ENCODE assay signal across 28 mouse cellular contexts in the genomic region with DNA sequence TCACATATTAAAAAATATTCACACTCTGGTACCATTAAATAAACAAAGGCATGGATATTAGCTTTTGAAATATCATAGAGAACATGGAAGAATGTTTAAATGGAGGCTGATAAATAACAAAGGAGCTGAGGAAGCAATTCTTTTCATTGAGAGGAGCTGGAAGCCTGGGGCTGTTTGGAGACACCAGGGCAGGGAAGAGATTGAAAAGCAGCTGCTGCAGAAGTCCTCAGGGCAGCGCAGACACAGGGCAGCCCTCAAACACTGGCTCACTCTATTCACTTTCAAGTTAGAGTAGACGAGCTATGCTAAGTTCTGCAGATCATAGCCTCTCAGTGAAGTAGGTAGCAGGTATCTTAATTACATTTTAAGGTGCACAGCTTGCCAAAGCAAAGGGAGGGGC.
DNase-seq lines count a peak whose midpoint lies in the region; ATAC-seq and TF ChIP-seq lines count a peak whose summit lies in the region.
"Had no signal": no experiment of that assay in that cellular context is flagged by ENCODE, and none has a peak within 500 bp of the region (broad histone marks: within the 10 kb centered on the region; RNA-seq: fewer than 3 reads in every experiment).

No protein-coding gene starts in this region.

- H3K9ac ChIP-seq in forebrain, embryonic 15.5 days (replicated peaks): no peak overlapping the region
- no peak overlapping the region for H3K9ac ChIP-seq in midbrain, embryonic 14.5 days (replicated peaks; ENCODE audit: low read length)
- no peak overlapping the region for H3K9ac ChIP-seq in forebrain, postnatal 0 days
- H3K9ac ChIP-seq: embryonic facial prominence, embryonic 12.5 days; embryonic facial prominence, embryonic 15.5 days; heart, embryonic 13.5 days; hindbrain, embryonic 14.5 days had no signal

- WGBS in forebrain, embryonic 15.5 days: 29% methylated on average over 2 of the region's 2 CpGs
- WGBS in forebrain, embryonic 10.5 days: 48% methylated on average over 2 of the region's 2 CpGs
- WGBS in midbrain, embryonic 14.5 days: 45% methylated on average over 2 of the region's 2 CpGs
- WGBS in midbrain, embryonic 10.5 days: 71% methylated on average over 2 of the region's 2 CpGs
- WGBS in forebrain, postnatal 0 days: 34% methylated on average over 2 of the region's 2 CpGs

- H3K36me3 ChIP-seq in forebrain, embryonic 15.5 days: no peaks in the 10 kb centered on the region
- H3K36me3 ChIP-seq in forebrain, embryonic 10.5 days (replicated peaks): no peaks in the 10 kb centered on the region
- no peaks in the 10 kb centered on the region for H3K36me3 ChIP-seq in midbrain, embryonic 14.5 days (ENCODE audit: control insufficient read depth, insufficient read depth, low read length)
- no peaks in the 10 kb centered on the region for H3K36me3 ChIP-seq in midbrain, embryonic 10.5 days
- no peaks in the 10 kb centered on the region for H3K36me3 ChIP-seq in forebrain, postnatal 0 days (ENCODE audit: insufficient read depth)
- H3K36me3 ChIP-seq: embryonic facial prominence, embryonic 12.5 days; embryonic facial prominence, embryonic 15.5 days; heart, embryonic 13.5 days had no signal

- H3K4me2 ChIP-seq in forebrain, embryonic 15.5 days (replicated peaks): no peak overlapping the region
- no peak overlapping the region for H3K4me2 ChIP-seq in midbrain, embryonic 14.5 days (ENCODE audit: low read length)
- no peak overlapping the region for H3K4me2 ChIP-seq in forebrain, postnatal 0 days (ENCODE audit: low read depth)
- H3K4me2 ChIP-seq: embryonic facial prominence, embryonic 12.5 days; embryonic facial prominence, embryonic 15.5 days; heart, embryonic 13.5 days; hindbrain, embryonic 14.5 days had no signal

- H3K27ac ChIP-seq in forebrain, embryonic 15.5 days (replicated peaks): peak overlapping the region; percentile 31; the same call in 1 of the 2 replicates
- H3K27ac ChIP-seq in forebrain, embryonic 10.5 days: no peak overlapping the region
- no peak overlapping the region; the same call in 1 of the 2 replicates for H3K27ac ChIP-seq in midbrain, embryonic 14.5 days (replicated peaks; ENCODE audit: low read depth, low read length)
- H3K27ac ChIP-seq in midbrain, embryonic 10.5 days (replicated peaks): no peak overlapping the region
- H3K27ac ChIP-seq in forebrain, postnatal 0 days (ENCODE audit: low read depth, low read length): 0 out of 2 replicates have a peak overlapping the region, but pooled peaks have one; percentile 22
- H3K27ac ChIP-seq: embryonic facial prominence, embryonic 12.5 days; embryonic facial prominence, embryonic 15.5 days; gastrocnemius, adult 2 months; heart, embryonic 13.5 days; hindbrain, embryonic 14.5 days; hindbrain, postnatal 0 days had no signal

- no peak overlapping the region for H3K4me3 ChIP-seq in forebrain, embryonic 15.5 days
- no peak overlapping the region for H3K4me3 ChIP-seq in forebrain, embryonic 10.5 days
- no peak overlapping the region for H3K4me3 ChIP-seq in midbrain, embryonic 14.5 days (replicated peaks; ENCODE audit: low read depth, low read length)
- no peak overlapping the region for H3K4me3 ChIP-seq in midbrain, embryonic 10.5 days
- no peak overlapping the region for H3K4me3 ChIP-seq in forebrain, postnatal 0 days (ENCODE audit: low read depth, low read length)
- H3K4me3 ChIP-seq: embryonic facial prominence, embryonic 12.5 days; embryonic facial prominence, embryonic 15.5 days; erythroblast, embryonic 14.5 days; gastrocnemius, adult 2 months; heart, embryonic 13.5 days had no signal

- no peaks in the 10 kb centered on the region for H3K9me3 ChIP-seq in forebrain, embryonic 15.5 days
- no peaks in the 10 kb centered on the region for H3K9me3 ChIP-seq in forebrain, embryonic 10.5 days
- H3K9me3 ChIP-seq in midbrain, embryonic 14.5 days (ENCODE audit: control insufficient read depth, low read length): no peaks in the 10 kb centered on the region
- H3K9me3 ChIP-seq in midbrain, embryonic 10.5 days (replicated peaks): no peaks in the 10 kb centered on the region
- H3K9me3 ChIP-seq in forebrain, postnatal 0 days (ENCODE audit: low read length): no peaks in the 10 kb centered on the region
- H3K9me3 ChIP-seq: embryonic facial prominence, embryonic 12.5 days; embryonic facial prominence, embryonic 15.5 days; heart, embryonic 13.5 days had no signal

- ATAC-seq in forebrain, embryonic 15.5 days (replicated peaks): no peak
- no peak for ATAC-seq in midbrain, embryonic 14.5 days (ENCODE audit: low FRiP score, low TSS enrichment)
- ATAC-seq in forebrain, postnatal 0 days: peak; percentile 50
- no peak for ATAC-seq in erythroblast, adult 5-6 weeks (replicated peaks; ENCODE audit: low FRiP score, poor library complexity, severe bottlenecking)
- ATAC-seq: CD4-positive, CD25-positive, alpha-beta regulatory T cell, adult 4 months; hindbrain, postnatal 0 days; inflammation-experienced regulatory T-cells, adult 6 months; intestine, embryonic 16.5 days had no signal

- no peak for DNase-seq in forebrain, embryonic 10.5 days (ENCODE audit: extremely low spot score, low spot score)
- DNase-seq in midbrain, embryonic 14.5 days: peak; percentile 37
- no peak for DNase-seq in midbrain, embryonic 10.5 days (ENCODE audit: low spot score)
- DNase-seq in brain, embryonic 14.5 days (ENCODE audit: low read depth): peak; percentile 40
- no peak for DNase-seq in forebrain, postnatal 0 days
- DNase-seq: adrenal gland, adult 8-10 months; adrenal gland, postnatal 25 days; cerebellum, adult 11 months; cerebellum, adult 2 months; cerebellum, adult 9-11 months; cerebellum, postnatal 25 days; gastrocnemius, adult 2 months; gastrocnemius, postnatal 14 days; heart, adult 18-20 months; heart, postnatal 14 days; heart, postnatal 4 days; kidney, adult 18-20 months had no signal

- H3K4me1 ChIP-seq in forebrain, embryonic 15.5 days: peaks cover 5% of the 10 kb centered on the region; the same call in 1 of the 2 replicates
- H3K4me1 ChIP-seq in forebrain, embryonic 10.5 days: no peaks in the 10 kb centered on the region; the same call in 1 of the 2 replicates
- H3K4me1 ChIP-seq in midbrain, embryonic 14.5 days (ENCODE audit: control insufficient read depth, insufficient read depth, low read length): no peaks in the 10 kb centered on the region
- H3K4me1 ChIP-seq in midbrain, embryonic 10.5 days: no peaks in the 10 kb centered on the region; the same call in 1 of the 2 replicates
- H3K4me1 ChIP-seq in forebrain, postnatal 0 days (ENCODE audit: insufficient read depth): 0 out of 2 replicates have a peak, but pooled peaks cover 2% of the 10 kb centered on the region
- H3K4me1 ChIP-seq: embryonic facial prominence, embryonic 12.5 days; embryonic facial prominence, embryonic 15.5 days had no signal

- H3K27me3 ChIP-seq in forebrain, embryonic 15.5 days: no peaks in the 10 kb centered on the region
- no peaks in the 10 kb centered on the region for H3K27me3 ChIP-seq in forebrain, embryonic 10.5 days (ENCODE audit: poor library complexity, severe bottlenecking)
- H3K27me3 ChIP-seq in midbrain, embryonic 14.5 days (ENCODE audit: control insufficient read depth, insufficient read depth, low read length): no peaks in the 10 kb centered on the region
- no peaks in the 10 kb centered on the region for H3K27me3 ChIP-seq in midbrain, embryonic 10.5 days (ENCODE audit: low read depth, poor library complexity, severe bottlenecking)
- H3K27me3 ChIP-seq in forebrain, postnatal 0 days (ENCODE audit: insufficient read depth, low read length): no peaks in the 10 kb centered on the region
- H3K27me3 ChIP-seq: embryonic facial prominence, embryonic 12.5 days; embryonic facial prominence, embryonic 15.5 days; heart, embryonic 13.5 days had no signal

- no peak for TF ChIP-seq CTCF in brain, embryonic 14.5 days (IDR thresholded peaks at IDR 0.05; ENCODE audit: borderline replicate concordance, extremely low read depth, insufficient read depth, insufficient read length)
- no peak for TF ChIP-seq CTCF in forebrain, postnatal 0 days (IDR thresholded peaks at IDR 0.05; ENCODE audit: low read depth)

- no peak for TF ChIP-seq POLR2A in brain, embryonic 14.5 days (IDR thresholded peaks at IDR 0.05; ENCODE audit: borderline replicate concordance, extremely low read depth, insufficient read depth, insufficient read length, poor library complexity, severe bottlenecking)

Comparison
In these comparisons a context has a peak if more than half of its experiments do, and no peak if none do; other contexts are left out.
1. H3K27ac ChIP-seq: peak in forebrain, embryonic 15.5 days (single experiment) and forebrain, postnatal 0 days (single experiment); none in forebrain, embryonic 10.5 days (single experiment), midbrain, embryonic 14.5 days (single experiment) and midbrain, embryonic 10.5 days (single experiment).
2. DNase-seq: peak in midbrain, embryonic 14.5 days (single experiment) and brain, embryonic 14.5 days (single experiment); none in forebrain, embryonic 10.5 days (single experiment), midbrain, embryonic 10.5 days (single experiment) and forebrain, postnatal 0 days (single experiment).